In the genomic region with DNA sequence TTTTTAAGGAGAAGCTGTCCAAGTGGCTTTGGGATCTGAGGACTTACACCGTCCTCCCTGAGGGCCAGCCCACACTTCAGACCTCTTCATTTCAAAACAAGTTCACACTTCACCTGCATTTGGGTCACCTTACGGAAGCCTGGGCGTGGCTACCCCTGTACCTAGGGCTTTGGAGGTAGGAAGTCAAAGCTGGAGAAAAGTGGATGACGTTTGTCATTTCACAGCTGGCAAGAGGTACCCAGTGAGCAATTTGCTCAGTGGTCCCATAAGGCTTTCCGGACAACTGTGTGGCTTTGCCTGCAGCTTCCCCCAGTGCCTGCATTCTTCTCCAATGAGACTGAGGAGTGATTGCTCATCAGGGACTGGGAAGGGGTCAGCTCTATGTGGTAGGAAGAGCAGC, we compare ENCODE assay signal across 9 mouse cellular contexts. TPM values are rescaled to one million over a fixed set of nuclear protein-coding genes. Genes with fewer than 3 reads are reported as not detected.
DNase-seq lines count a peak whose midpoint lies in the region; ATAC-seq and TF ChIP-seq lines count a peak whose summit lies in the region.
"Had no signal": no experiment of that assay in that cellular context is flagged by ENCODE, and none has a peak within 500 bp of the region (broad histone marks: within the 10 kb centered on the region; RNA-seq: fewer than 3 reads in every experiment).

No protein-coding gene starts in this region.

- peak overlapping the region; percentile 45 for H3K4me2 ChIP-seq in forebrain, embryonic 15.5 days (replicated peaks)
- no peak overlapping the region for H3K4me2 ChIP-seq in forebrain, embryonic 16.5 days (ENCODE audit: low read length)
- peak overlapping the region; percentile 11; the same call in 1 of the 2 replicates for H3K4me2 ChIP-seq in kidney, postnatal 0 days (ENCODE audit: low read length)

- no peak overlapping the region for H3K27ac ChIP-seq in forebrain, embryonic 15.5 days (replicated peaks)
- no peak overlapping the region for H3K27ac ChIP-seq in forebrain, embryonic 16.5 days (ENCODE audit: low read length)
- H3K27ac ChIP-seq in kidney, postnatal 0 days: no peak overlapping the region
- peak overlapping the region; percentile 27 for H3K27ac ChIP-seq in small intestine, adult 2 months (ENCODE audit: insufficient read depth, low read depth, low read length)

- no peak overlapping the region for H3K9ac ChIP-seq in forebrain, embryonic 15.5 days (replicated peaks)
- H3K9ac ChIP-seq in forebrain, embryonic 16.5 days (replicated peaks; ENCODE audit: low read depth, low read length): no peak overlapping the region
- no peak overlapping the region for H3K9ac ChIP-seq in kidney, postnatal 0 days (ENCODE audit: low read depth, low read length)
- H3K9ac ChIP-seq: limb, embryonic 15.5 days had no signal

- TF ChIP-seq POLR2A in lung, adult 2 months (IDR thresholded peaks at IDR 0.05; ENCODE audit: borderline replicate concordance, extremely low read depth, low read depth, low read length): peak; percentile 57; the same call in 1 of the 2 replicates
- no peak for TF ChIP-seq POLR2A in small intestine, adult 2 months (IDR thresholded peaks at IDR 0.05; ENCODE audit: low read depth, low read length)

- ATAC-seq in forebrain, embryonic 15.5 days (replicated peaks): no peak
- no peak for ATAC-seq in forebrain, embryonic 16.5 days
- ATAC-seq in kidney, postnatal 0 days (replicated peaks; ENCODE audit: low FRiP score, low read depth): no peak

- no peak for TF ChIP-seq CTCF in kidney, postnatal 0 days (IDR thresholded peaks at IDR 0.05; ENCODE audit: low read depth)
- TF ChIP-seq CTCF in lung, adult 2 months (IDR thresholded peaks at IDR 0.05; ENCODE audit: insufficient read depth, low read length): no peak
- TF ChIP-seq CTCF in small intestine, adult 2 months (IDR thresholded peaks at IDR 0.05; ENCODE audit: extremely low read depth, insufficient read length, insufficient replicate concordance, low read depth, low read length): no peak

- WGBS in forebrain, embryonic 15.5 days: 56% methylated on average over 5 of the region's 5 CpGs
- 63% methylated on average over 5 of the region's 5 CpGs for WGBS in forebrain, embryonic 16.5 days
- WGBS in kidney, postnatal 0 days: 45% methylated on average over 5 of the region's 5 CpGs
- WGBS in lung, adult 2 months: 45% methylated on average over 5 of the region's 5 CpGs
- 44% methylated on average over 5 of the region's 5 CpGs for WGBS in small intestine, adult 2 months

- H3K27me3 ChIP-seq in forebrain, embryonic 15.5 days: no peaks in the 10 kb centered on the region
- no peaks in the 10 kb centered on the region for H3K27me3 ChIP-seq in forebrain, embryonic 16.5 days (replicated peaks; ENCODE audit: control insufficient read depth, insufficient read depth, low read length)
- no peaks in the 10 kb centered on the region for H3K27me3 ChIP-seq in kidney, postnatal 0 days (ENCODE audit: insufficient read depth, low read length)
- no peaks in the 10 kb centered on the region for H3K27me3 ChIP-seq in small intestine, adult 2 months (ENCODE audit: control insufficient read depth, insufficient read depth, low read length)

- no peaks in the 10 kb centered on the region for H3K36me3 ChIP-seq in forebrain, embryonic 15.5 days
- no peaks in the 10 kb centered on the region for H3K36me3 ChIP-seq in forebrain, embryonic 16.5 days (ENCODE audit: control insufficient read depth, insufficient read depth)
- H3K36me3 ChIP-seq in kidney, postnatal 0 days (ENCODE audit: insufficient read depth, low read length): no peaks in the 10 kb centered on the region
- H3K36me3 ChIP-seq in small intestine, adult 2 months (ENCODE audit: control insufficient read depth, insufficient read depth, low read length): no peaks in the 10 kb centered on the region
- H3K36me3 ChIP-seq: limb, embryonic 15.5 days had no signal

- no peak for DNase-seq in kidney, postnatal 0 days (ENCODE audit: low spot score)
- DNase-seq in kidney, adult 9 months: no peak
- peak; percentile 61 for DNase-seq in lung, adult 2 months
- DNase-seq in frontal cortex, adult 2 months (ENCODE audit: extremely low spot score in 1 of 2, low spot score in 1 of 2): no peak
- DNase-seq in adrenal gland, postnatal 36 days: no peak

- H3K4me3 ChIP-seq in forebrain, embryonic 15.5 days: no peak overlapping the region
- no peak overlapping the region for H3K4me3 ChIP-seq in forebrain, embryonic 16.5 days (replicated peaks; ENCODE audit: low read length)
- no peak overlapping the region for H3K4me3 ChIP-seq in kidney, postnatal 0 days (replicated peaks; ENCODE audit: low read depth, low read length)
- peak overlapping the region; percentile 2 for H3K4me3 ChIP-seq in lung, adult 2 months (replicated peaks; ENCODE audit: extremely low read depth, low read depth, low read length)
- H3K4me3 ChIP-seq in small intestine, adult 2 months (ENCODE audit: low read depth, low read length): no peak overlapping the region

- H3K4me1 ChIP-seq in forebrain, embryonic 15.5 days: peaks cover 38% of the 10 kb centered on the region
- peaks cover 22% of the 10 kb centered on the region for H3K4me1 ChIP-seq in forebrain, embryonic 16.5 days (replicated peaks; ENCODE audit: control insufficient read depth, insufficient read depth, low read length)
- no peaks in the 10 kb centered on the region for H3K4me1 ChIP-seq in kidney, postnatal 0 days (replicated peaks; ENCODE audit: insufficient read depth, low read length)
- peaks cover 10% of the 10 kb centered on the region for H3K4me1 ChIP-seq in lung, adult 2 months (ENCODE audit: control insufficient read depth, insufficient read depth, low read length)
- H3K4me1 ChIP-seq in small intestine, adult 2 months (ENCODE audit: control insufficient read depth, insufficient read depth, insufficient read length, low read length): peaks cover 4% of the 10 kb centered on the region; the same call in 1 of the 2 replicates

- no peaks in the 10 kb centered on the region for H3K9me3 ChIP-seq in forebrain, embryonic 15.5 days
- H3K9me3 ChIP-seq in forebrain, embryonic 16.5 days (ENCODE audit: control insufficient read depth, low read length): no peaks in the 10 kb centered on the region
- no peaks in the 10 kb centered on the region for H3K9me3 ChIP-seq in kidney, postnatal 0 days (replicated peaks; ENCODE audit: low read length)
- H3K9me3 ChIP-seq: limb, embryonic 15.5 days had no signal

RNA-seq across cellular contexts. Expression of a gene that starts 46.8 kb away (rescaled TPM):
- polyA plus RNA-seq in forebrain, embryonic 15.5 days (2015; fragmentation: Nextera tagmentation; extraction: Ambion mirVana): 8.4 and 8.6 TPM in 2 replicates
- polyA plus RNA-seq in forebrain, embryonic 16.5 days (2015; fragmentation: Nextera tagmentation; extraction: Ambion mirVana): 7.8 and 8.5 TPM in 2 replicates
- polyA plus RNA-seq in kidney, postnatal 0 days (2015; fragmentation: Nextera tagmentation; extraction: Ambion mirVana): 8.5 and 9.1 TPM in 2 replicates
- polyA plus RNA-seq in lung, adult 2 months (2012; rRNA removed): 28.7 and 41.2 TPM in 2 replicates
- 3.1 and 4.6 TPM in 2 replicates for polyA plus RNA-seq in small intestine, adult 2 months (2012; rRNA removed)
- polyA plus RNA-seq in frontal cortex, adult 2 months (2012; rRNA removed): 10.9 and 13.1 TPM in 2 replicates
- 10 to 100 TPM; 20.6 to 40.8 TPM for total RNA-seq in adrenal gland, postnatal 36 days (2021)

RNA-seq across cellular contexts. Expression of a gene that starts 46.9 kb away (rescaled TPM):
- polyA plus RNA-seq in forebrain, embryonic 15.5 days (2015; fragmentation: Nextera tagmentation; extraction: Ambion mirVana): 12.8 and 14.1 TPM in 2 replicates
- 13.3 and 14.2 TPM in 2 replicates for polyA plus RNA-seq in forebrain, embryonic 16.5 days (2015; fragmentation: Nextera tagmentation; extraction: Ambion mirVana)
- polyA plus RNA-seq in kidney, postnatal 0 days (2015; fragmentation: Nextera tagmentation; extraction: Ambion mirVana): 9.3 and 11.0 TPM in 2 replicates
- 12.1 and 12.8 TPM in 2 replicates for polyA plus RNA-seq in lung, adult 2 months (2012; rRNA removed)
- 3.7 and 4.0 TPM in 2 replicates for polyA plus RNA-seq in small intestine, adult 2 months (2012; rRNA removed)
- 29.6 and 35.7 TPM in 2 replicates for polyA plus RNA-seq in frontal cortex, adult 2 months (2012; rRNA removed)
- 1 to 10 TPM; 5.1 to 5.5 TPM for total RNA-seq in adrenal gland, postnatal 36 days (2021)
